Mouse (Mus musculus): ENCODE results near the gene Cntrob. TPM values are rescaled to one million over a fixed set of nuclear protein-coding genes. Genes with fewer than 3 reads are reported as not detected.
A peak's percentile ranks its signal among the peaks of the same experiment; 100 is the strongest.

Cntrob gene
- polyA plus RNA-seq, 1 experiment from 2014 or later: 5.4 TPM

- WGBS (ENCODE audit: missing documents): 96% methylated on average over 2 of the region's 2 CpGs
- H3K79me2 ChIP-seq (ENCODE audit: inconsistent target): no peaks in the 10 kb centered on the region
Observed at GRCm38 (mm10) chr11:69297799-69298198, 25.8 kb downstream of the Cntrob start.

GRCm38 (mm10) chr11:69295286-69295685 lies 28.3 kb downstream of the Cntrob start:
- no peak overlapping the region for H3K27ac ChIP-seq
- H3K4me3 ChIP-seq (ENCODE audit: inconsistent target): no peak overlapping the region
- no peaks in the 10 kb centered on the region for H3K36me3 ChIP-seq (ENCODE audit: inconsistent target)
- WGBS (ENCODE audit: missing documents): 83% methylated on average over 3 of the region's 3 CpGs
- H3K79me2 ChIP-seq (ENCODE audit: inconsistent target): no peaks in the 10 kb centered on the region

More at GRCm38 (mm10) chr11:69297799-69298198, 25.8 kb downstream of the Cntrob start:
- H3K4me3 ChIP-seq (ENCODE audit: inconsistent target): no peak overlapping the region
- no peak overlapping the region for H3K27ac ChIP-seq
- no peaks in the 10 kb centered on the region for H3K36me3 ChIP-seq (ENCODE audit: inconsistent target)

DNA sequence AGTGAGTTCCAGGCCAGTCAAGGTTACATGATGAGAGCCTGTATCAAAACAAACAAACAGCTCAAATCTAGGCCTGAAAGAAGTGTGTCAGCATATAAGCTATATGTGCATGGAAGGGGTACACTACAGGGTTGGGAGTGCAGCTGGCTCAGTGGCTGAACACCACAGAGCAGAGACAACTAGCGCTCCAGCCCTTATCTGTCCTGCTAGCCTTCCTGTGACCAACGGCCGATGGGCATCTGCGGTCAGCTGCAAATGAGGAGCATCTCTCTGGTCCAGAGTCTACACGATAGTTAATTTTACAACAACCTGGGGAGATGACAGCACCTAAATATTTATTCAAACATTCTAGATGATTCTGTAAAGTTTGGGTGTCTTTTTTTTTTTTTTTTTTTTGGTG lies 32.5 kb downstream of the Cntrob start:
- Histone ChIP-seq H3K4me3 (ENCODE audit: inconsistent target) (no peak overlapping the region), H3K79me2 (ENCODE audit: inconsistent target) (no peaks in the 10 kb centered on the region), H3K36me3 (ENCODE audit: inconsistent target) (no peaks in the 10 kb centered on the region), H3K27ac (no peak overlapping the region)
- 99% methylated on average over 5 of the region's 5 CpGs for WGBS (ENCODE audit: missing documents)

DNA sequence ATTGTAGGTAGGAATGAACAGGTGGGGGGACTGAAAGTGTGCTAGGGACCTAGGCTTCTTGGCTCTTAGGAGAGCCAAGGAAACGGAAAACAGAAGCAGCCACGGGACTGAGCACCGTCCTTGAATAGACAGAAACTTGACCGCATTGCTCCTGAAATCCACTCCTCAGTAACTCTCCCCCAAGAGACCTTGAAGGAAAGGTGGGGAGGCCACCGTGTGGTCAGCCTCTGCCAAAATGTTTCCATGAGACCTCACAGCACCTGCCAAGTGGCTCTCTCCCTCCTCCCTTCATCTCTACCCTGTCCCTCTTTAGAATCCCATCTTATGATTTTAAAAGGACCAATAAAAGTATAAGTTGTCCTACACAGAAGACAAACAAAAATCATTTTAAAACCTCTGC lies 46.3 kb downstream of the Cntrob start:
- Histone ChIP-seq H3K79me2 (ENCODE audit: inconsistent target) (no peaks in the 10 kb centered on the region), H3K36me3 (ENCODE audit: inconsistent target) (no peaks in the 10 kb centered on the region), H3K27ac (no peak overlapping the region), H3K4me3 (ENCODE audit: inconsistent target) (no peak overlapping the region)
- 89% methylated on average over 2 of the region's 5 CpGs for WGBS (ENCODE audit: missing documents)

DNA sequence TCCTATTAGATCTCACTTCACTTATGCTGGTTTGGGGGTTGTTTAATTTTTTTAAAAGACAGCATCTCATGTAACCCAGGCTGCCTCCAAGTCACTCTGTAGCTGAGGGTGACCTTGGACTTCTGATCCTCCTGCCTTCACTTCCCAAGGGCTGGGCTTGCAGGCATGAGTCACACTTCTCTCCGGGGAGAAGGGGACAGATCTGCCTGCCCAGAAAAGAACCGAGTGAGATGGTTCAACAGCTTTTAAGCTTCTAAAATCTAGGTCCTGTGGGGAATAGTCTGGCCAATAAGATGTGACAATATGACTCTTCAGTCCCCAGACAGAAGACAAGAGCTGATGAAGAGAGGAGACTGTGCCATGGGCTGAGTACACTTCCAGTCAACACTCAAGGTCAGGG lies 47.5 kb downstream of the Cntrob start:
- Histone ChIP-seq H3K4me3 (ENCODE audit: inconsistent target) (no peak overlapping the region), H3K36me3 (ENCODE audit: inconsistent target) (no peaks in the 10 kb centered on the region), H3K79me2 (ENCODE audit: inconsistent target) (no peaks in the 10 kb centered on the region), H3K27ac (no peak overlapping the region)
- WGBS (ENCODE audit: missing documents): 11% methylated on average over 2 of the region's 2 CpGs

GRCm38 (mm10) chr11:69275650-69276049 lies 47.9 kb downstream of the Cntrob start:
- WGBS (ENCODE audit: missing documents): 24% methylated on average over 6 of the region's 6 CpGs
- no peak overlapping the region for H3K27ac ChIP-seq
- H3K36me3 ChIP-seq (ENCODE audit: inconsistent target): no peaks in the 10 kb centered on the region
- no peaks in the 10 kb centered on the region for H3K79me2 ChIP-seq (ENCODE audit: inconsistent target)
- no peak overlapping the region for H3K4me3 ChIP-seq (ENCODE audit: inconsistent target)

DNA sequence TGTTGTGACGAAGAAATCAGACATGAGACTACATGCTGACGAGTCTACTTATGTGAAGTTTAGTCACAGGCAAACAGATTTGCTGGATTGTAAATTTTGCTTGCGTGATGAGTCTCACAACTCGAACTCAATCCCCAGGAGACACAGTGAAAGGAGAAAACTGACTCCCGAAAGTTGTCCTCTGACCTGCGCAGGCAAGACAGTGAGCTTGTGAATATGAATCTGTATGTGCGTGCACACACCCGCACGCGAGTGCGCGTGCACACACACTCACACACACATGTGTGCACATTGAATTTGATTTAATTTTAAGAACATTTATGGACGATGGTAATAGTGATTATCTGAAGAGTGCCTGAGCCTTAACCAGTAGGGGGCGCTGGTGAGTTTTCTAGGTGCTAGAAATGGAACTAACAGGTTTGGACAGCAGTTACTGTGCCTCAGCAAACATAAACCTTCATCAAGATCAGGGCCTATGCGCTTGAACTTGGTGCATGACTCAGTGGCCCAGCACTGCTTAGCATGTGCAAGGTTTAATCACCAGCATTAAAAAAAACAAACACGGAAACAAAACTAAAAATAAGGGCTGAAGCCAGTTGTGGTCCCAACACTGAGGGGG lies 51.3 kb downstream of the Cntrob start:
- Histone ChIP-seq H3K27ac (no peak overlapping the region), H3K36me3 (ENCODE audit: inconsistent target) (no peaks in the 10 kb centered on the region), H3K79me2 (ENCODE audit: inconsistent target) (no peaks in the 10 kb centered on the region), H3K4me3 (ENCODE audit: inconsistent target) (no peak overlapping the region)
- 46% methylated on average over 16 of the region's 16 CpGs for WGBS (ENCODE audit: missing documents)

GRCm38 (mm10) chr11:69269575-69269974 lies 54.0 kb downstream of the Cntrob start:
- Histone ChIP-seq H3K27ac (no peak overlapping the region), H3K36me3 (ENCODE audit: inconsistent target) (no peaks in the 10 kb centered on the region), H3K79me2 (ENCODE audit: inconsistent target) (no peaks in the 10 kb centered on the region), H3K4me3 (ENCODE audit: inconsistent target) (no peak overlapping the region)
- 21% methylated on average over 13 of the region's 13 CpGs for WGBS (ENCODE audit: missing documents)

- Histone ChIP-seq H3K4me3 (ENCODE audit: inconsistent target) (no peak overlapping the region), H3K27ac (no peak overlapping the region), H3K79me2 (ENCODE audit: inconsistent target) (no peaks in the 10 kb centered on the region), H3K36me3 (ENCODE audit: inconsistent target) (no peaks in the 10 kb centered on the region)
- 83% methylated on average over 13 of the region's 13 CpGs for WGBS (ENCODE audit: missing documents)
Observed at GRCm38 (mm10) chr11:69268100-69268499, 55.5 kb downstream of the Cntrob start.

DNA sequence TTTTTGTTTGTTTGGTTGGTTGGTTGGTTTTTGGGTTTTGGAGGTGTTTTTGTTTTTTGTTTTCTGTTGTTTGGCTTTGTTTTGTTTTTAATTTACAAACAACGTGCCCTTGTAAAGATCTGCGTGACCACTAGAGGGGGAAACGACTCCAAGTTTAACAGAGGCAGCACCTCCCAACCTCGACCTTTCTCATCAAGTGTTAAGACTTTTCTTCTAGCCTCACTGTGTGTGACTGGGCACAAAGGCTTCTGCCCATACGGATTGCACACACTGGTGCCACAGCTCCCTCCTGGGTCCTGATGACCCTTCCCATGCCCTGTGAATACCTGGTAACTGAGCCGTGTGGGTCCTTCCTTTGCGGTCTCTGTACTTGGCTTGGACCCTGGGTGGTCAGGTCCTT lies 56.2 kb downstream of the Cntrob start:
- Histone ChIP-seq H3K79me2 (ENCODE audit: inconsistent target) (no peaks in the 10 kb centered on the region), H3K27ac (no peak overlapping the region), H3K36me3 (ENCODE audit: inconsistent target) (no peaks in the 10 kb centered on the region), H3K4me3 (ENCODE audit: inconsistent target) (no peak overlapping the region)
- WGBS (ENCODE audit: missing documents): 27% methylated on average over 7 of the region's 7 CpGs

DNA sequence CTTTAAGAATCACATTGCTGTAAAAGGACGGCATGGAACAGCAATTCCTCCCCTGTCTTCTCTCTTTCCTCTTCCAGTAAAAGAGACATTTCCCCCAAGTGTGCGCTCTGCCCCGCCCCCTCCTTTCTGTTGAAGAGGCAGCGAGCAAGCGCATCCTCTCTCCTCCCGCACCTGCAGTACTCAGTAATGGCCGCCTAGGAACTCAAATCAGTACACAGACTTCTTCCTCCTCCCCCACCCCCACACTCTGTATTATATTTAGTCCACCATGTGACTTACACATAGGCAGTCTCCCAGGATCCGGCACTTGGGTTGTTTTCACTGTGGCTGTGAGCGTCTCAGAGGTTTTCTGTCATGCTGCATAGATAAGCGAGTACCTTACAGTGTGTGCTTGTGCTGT lies 57.3 kb downstream of the Cntrob start:
- no peaks in the 10 kb centered on the region for H3K79me2 ChIP-seq (ENCODE audit: inconsistent target)
- H3K27ac ChIP-seq: peak overlapping the region; percentile 27
- 13% methylated on average over 10 of the region's 10 CpGs for WGBS (ENCODE audit: missing documents)
- H3K4me3 ChIP-seq (ENCODE audit: inconsistent target): no peak overlapping the region
- H3K36me3 ChIP-seq (ENCODE audit: inconsistent target): no peaks in the 10 kb centered on the region

- no peak overlapping the region for H3K27ac ChIP-seq
- 87% methylated on average over 9 of the region's 9 CpGs for WGBS (ENCODE audit: missing documents)
Observed at GRCm38 (mm10) chr11:69265410-69265809, 58.2 kb downstream of the Cntrob start.

DNA sequence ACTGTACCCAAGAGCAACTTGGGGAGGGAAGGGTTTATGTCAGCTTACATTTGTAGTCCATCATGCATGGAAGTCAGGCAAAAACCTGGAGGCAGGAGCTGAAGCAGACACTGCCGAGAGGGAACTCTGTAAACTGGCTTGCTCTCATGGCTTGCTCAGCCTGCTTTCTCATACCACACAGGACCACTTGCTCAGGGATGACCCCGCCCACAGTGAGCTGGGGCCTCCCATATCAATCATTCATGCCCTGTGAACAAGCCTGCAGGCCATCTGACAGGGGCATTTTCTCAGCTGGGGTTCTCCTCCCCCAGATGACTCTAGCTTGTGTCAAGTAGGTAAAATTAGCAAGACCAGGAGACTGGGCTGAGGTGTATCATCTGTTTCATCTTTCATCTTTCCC lies 59.3 kb downstream of the Cntrob start:
- Histone ChIP-seq H3K36me3 (ENCODE audit: inconsistent target) (no peaks in the 10 kb centered on the region), H3K27ac (no peak overlapping the region), H3K79me2 (ENCODE audit: inconsistent target) (no peaks in the 10 kb centered on the region), H3K4me3 (ENCODE audit: inconsistent target) (no peak overlapping the region)
- WGBS (ENCODE audit: missing documents): 100% methylated on average over 2 of the region's 2 CpGs

More at GRCm38 (mm10) chr11:69265410-69265809, 58.2 kb downstream of the Cntrob start:
- H3K36me3 ChIP-seq (ENCODE audit: inconsistent target): no peaks in the 10 kb centered on the region
- H3K4me3 ChIP-seq (ENCODE audit: inconsistent target): no peak overlapping the region
- H3K79me2 ChIP-seq (ENCODE audit: inconsistent target): no peaks in the 10 kb centered on the region

DNA sequence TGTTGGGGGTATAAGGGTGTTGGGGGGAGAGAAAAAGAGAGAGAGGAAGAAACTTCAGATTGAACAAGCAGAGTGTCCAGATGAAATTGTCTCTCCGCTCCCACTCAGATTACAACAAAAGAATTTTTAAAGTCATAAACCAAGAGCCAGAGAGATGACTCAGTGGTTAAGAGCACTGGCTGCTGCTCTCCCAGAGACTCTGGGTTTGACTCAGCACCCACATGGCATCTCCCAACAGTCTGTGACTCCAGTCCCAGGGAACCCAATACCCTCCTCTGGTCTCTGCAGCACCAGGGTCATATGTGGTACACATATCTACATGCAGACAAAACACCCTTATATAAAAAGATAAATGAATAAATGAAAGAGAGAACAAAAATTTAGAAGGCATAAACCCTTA lies 63.5 kb downstream of the Cntrob start:
- no peaks in the 10 kb centered on the region for H3K36me3 ChIP-seq (ENCODE audit: inconsistent target)
- H3K4me3 ChIP-seq (ENCODE audit: inconsistent target): no peak overlapping the region
- H3K27ac ChIP-seq: no peak overlapping the region
- WGBS (ENCODE audit: missing documents): 75% methylated on average over 1 of the region's 1 CpGs
- no peaks in the 10 kb centered on the region for H3K79me2 ChIP-seq (ENCODE audit: inconsistent target)

DNA sequence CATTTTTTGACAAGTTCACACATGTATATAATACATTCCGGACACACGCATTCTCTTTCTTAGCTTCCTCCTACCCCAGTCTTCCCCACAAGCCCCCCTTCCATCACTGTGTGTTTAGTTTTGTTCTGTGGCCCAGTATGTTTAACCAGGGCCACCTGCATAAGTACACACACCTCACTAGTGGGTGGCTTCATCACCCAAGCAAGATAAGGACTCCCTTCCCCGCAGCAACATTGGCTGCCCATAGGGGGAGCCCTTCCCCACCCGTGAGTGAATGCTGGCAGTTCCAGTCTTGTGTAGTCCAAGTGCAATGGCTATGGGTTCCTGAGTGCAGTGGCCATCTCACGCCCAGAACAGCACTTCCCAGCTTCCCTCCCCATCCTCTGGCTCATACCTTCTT lies 65.3 kb downstream of the Cntrob start:
- Histone ChIP-seq H3K27ac (no peak overlapping the region), H3K36me3 (ENCODE audit: inconsistent target) (no peaks in the 10 kb centered on the region), H3K79me2 (ENCODE audit: inconsistent target) (no peaks in the 10 kb centered on the region), H3K4me3 (ENCODE audit: inconsistent target) (no peak overlapping the region; the same call in 1 of the 2 replicates)
- WGBS (ENCODE audit: missing documents): 52% methylated on average over 5 of the region's 5 CpGs

- Histone ChIP-seq H3K36me3 (ENCODE audit: inconsistent target) (no peaks in the 10 kb centered on the region), H3K27ac (no peak overlapping the region), H3K79me2 (ENCODE audit: inconsistent target) (no peaks in the 10 kb centered on the region), H3K4me3 (ENCODE audit: inconsistent target) (no peak overlapping the region; the same call in 1 of the 2 replicates)
- 53% methylated on average over 4 of the region's 4 CpGs for WGBS (ENCODE audit: missing documents)
Observed at GRCm38 (mm10) chr11:69257807-69258206, 65.8 kb downstream of the Cntrob start.
